Mouse (Mus musculus) kidney, embryonic 16.5 days (tissue): ENCODE data around the gene Samd8. TPM values are rescaled to one million over a fixed set of nuclear protein-coding genes. Genes with fewer than 3 reads are reported as not detected.

Experiments
- ATAC-seq: fragments of 200-750 bp; cut with Nextera tagmentation; 2 replicates; pipeline ENCODE4 v1.8.0; 2017; ENCODE audit warnings: moderate TSS enrichment; ENCODE audit not compliant: low FRiP score, low TSS enrichment
- H3K27ac ChIP-seq: fragments of 300-500 bp; sonication (generic); 2 replicates; pipeline ENCODE4 v1.5.1; 2014; ENCODE audit warnings: low read length
- H3K27me3 ChIP-seq: fragments of 300-500 bp; sonication (generic); 2 replicates; pipeline ENCODE4 v1.6.1; 2014; ENCODE audit warnings: low read length, control low read depth, mixed read lengths; ENCODE audit not compliant: insufficient read depth
- H3K36me3 ChIP-seq: fragments of 300-500 bp; sonication (generic); 2 replicates; pipeline ENCODE4 v1.6.1; 2014; ENCODE audit warnings: low read length, control low read depth, mixed read lengths; ENCODE audit not compliant: insufficient read depth
- H3K4me1 ChIP-seq: fragments of 300-500 bp; sonication (generic); 2 replicates; pipeline ENCODE4 v1.6.1; 2014; ENCODE audit warnings: low read length, control low read depth, mixed read lengths; ENCODE audit not compliant: insufficient read depth
- H3K4me2 ChIP-seq: fragments of 300-500 bp; sonication (generic); replicated peaks from 2 replicates; pipeline ENCODE4 v1.6.1; 2014; ENCODE audit warnings: low read depth, low read length
- H3K4me3 ChIP-seq: fragments of 300-500 bp; sonication (generic); 2 replicates; pipeline ENCODE4 v1.5.1; 2014; ENCODE audit warnings: mild to moderate bottlenecking, low read length
- H3K9ac ChIP-seq: fragments of 300-500 bp; sonication (generic); replicated peaks from 2 replicates; pipeline ENCODE4 v1.6.1; 2014; ENCODE audit warnings: low read length
- H3K9me3 ChIP-seq: fragments of 300-500 bp; sonication (generic); 2 replicates; pipeline ENCODE4 v1.6.1; 2016; ENCODE audit warnings: low read length, control low read depth
- WGBS: fragments of 180-500 bp; shearing (Covaris S2); extraction: QIAGEN DNeasy Blood & Tissue Kit; methylation state at CpG from one replicate; pipeline ENCODE4 v1.1.7; 2014; 5-methylcytosine and 5-hydroxymethylcytosine counted together
- polyA plus RNA-seq: library from polyadenylated mRNA; unstranded; fragments of >200 nt; fragmentation: Nextera tagmentation; extraction: Ambion mirVana; gene quantifications from 2 replicates; pipeline ENCODE4 v1.2.1, GENCODE M21; 2015

The Samd8 gene
- polyA plus RNA-seq, 1 experiment from 2014 or later = 8.7 TPM

GRCm38 (mm10) chr14:21720430-21721205, 29.7 kb upstream of the Samd8 start:
- Histone ChIP-seq H3K9me3 (peaks cover 8% of the 10 kb centered on the region; the same call in 1 of the 2 replicates), H3K27me3 (no peaks in the 10 kb centered on the region), H3K9ac (no peak overlapping the region), H3K4me3 (no peak overlapping the region), H3K4me2 (no peak overlapping the region), H3K4me1 (no peaks in the 10 kb centered on the region; the same call in 1 of the 2 replicates), H3K27ac (no peak overlapping the region), H3K36me3 (no peaks in the 10 kb centered on the region)
- WGBS = 72% methylated on average over 4 of the region's 4 CpGs
- no peak for ATAC-seq

GRCm38 (mm10) chr14:21722021-21722698, 28.2 kb upstream of the Samd8 start:
- WGBS = 83% methylated on average over 8 of the region's 8 CpGs
- ATAC-seq = no peak
- Histone ChIP-seq H3K4me1 (no peaks in the 10 kb centered on the region; the same call in 1 of the 2 replicates), H3K4me3 (no peak overlapping the region), H3K9ac (no peak overlapping the region), H3K36me3 (no peaks in the 10 kb centered on the region), H3K4me2 (no peak overlapping the region), H3K27me3 (no peaks in the 10 kb centered on the region), H3K27ac (no peak overlapping the region), H3K9me3 (peaks cover 8% of the 10 kb centered on the region; the same call in 1 of the 2 replicates)

GRCm38 (mm10) chr14:21729031-21729732, 21.1 kb upstream of the Samd8 start:
- no peak overlapping the region for H3K4me2 ChIP-seq
- no peak for ATAC-seq
- H3K27ac ChIP-seq = no peak overlapping the region
- 62% methylated on average over 6 of the region's 6 CpGs for WGBS
- no peaks in the 10 kb centered on the region for H3K27me3 ChIP-seq
- no peaks in the 10 kb centered on the region for H3K4me1 ChIP-seq
- no peak overlapping the region for H3K4me3 ChIP-seq
- no peaks in the 10 kb centered on the region for H3K36me3 ChIP-seq
- H3K9ac ChIP-seq = no peak overlapping the region
- H3K9me3 ChIP-seq = 0 out of 2 replicates have a peak, but pooled peaks cover 5% of the 10 kb centered on the region

GRCm38 (mm10) chr14:21729936-21730335, 20.4 kb upstream of the Samd8 start:
- Histone ChIP-seq H3K4me1 (no peaks in the 10 kb centered on the region), H3K4me2 (no peak overlapping the region), H3K27me3 (no peaks in the 10 kb centered on the region), H3K9me3 (0 out of 2 replicates have a peak, but pooled peaks cover 5% of the 10 kb centered on the region), H3K4me3 (no peak overlapping the region), H3K36me3 (no peaks in the 10 kb centered on the region), H3K9ac (no peak overlapping the region), H3K27ac (no peak overlapping the region)
- WGBS = 88% methylated on average over 4 of the region's 4 CpGs
- no peak for ATAC-seq

GRCm38 (mm10) chr14:21733131-21733905, 17.0 kb upstream of the Samd8 start:
- no peaks in the 10 kb centered on the region for H3K27me3 ChIP-seq
- H3K9ac ChIP-seq = no peak overlapping the region
- H3K36me3 ChIP-seq = no peaks in the 10 kb centered on the region
- H3K4me3 ChIP-seq = no peak overlapping the region
- ATAC-seq = no peak
- H3K4me1 ChIP-seq = no peaks in the 10 kb centered on the region
- WGBS = 90% methylated on average over 15 of the region's 15 CpGs
- no peak overlapping the region for H3K4me2 ChIP-seq
- 0 out of 2 replicates have a peak, but pooled peaks cover 5% of the 10 kb centered on the region for H3K9me3 ChIP-seq
- no peak overlapping the region for H3K27ac ChIP-seq

- no peak overlapping the region for H3K4me3 ChIP-seq
- no peaks in the 10 kb centered on the region for H3K27me3 ChIP-seq
- no peak overlapping the region for H3K4me2 ChIP-seq
- ATAC-seq = no peak
- H3K27ac ChIP-seq = no peak overlapping the region
- 92% methylated on average over 7 of the region's 7 CpGs for WGBS
- H3K4me1 ChIP-seq = no peaks in the 10 kb centered on the region
- H3K36me3 ChIP-seq = no peaks in the 10 kb centered on the region
- H3K9me3 ChIP-seq = no peaks in the 10 kb centered on the region
- no peak overlapping the region for H3K9ac ChIP-seq
Measured at GRCm38 (mm10) chr14:21740345-21740744, 10.0 kb upstream of the Samd8 start.

- Histone ChIP-seq H3K9me3 (no peaks in the 10 kb centered on the region), H3K4me2 (no peak overlapping the region), H3K4me1 (no peaks in the 10 kb centered on the region), H3K9ac (no peak overlapping the region), H3K36me3 (no peaks in the 10 kb centered on the region), H3K27me3 (no peaks in the 10 kb centered on the region), H3K27ac (no peak overlapping the region), H3K4me3 (no peak overlapping the region)
- no peak for ATAC-seq
- 88% methylated on average over 3 of the region's 3 CpGs for WGBS
Measured at GRCm38 (mm10) chr14:21741314-21741713, 9.0 kb upstream of the Samd8 start.

GRCm38 (mm10) chr14:21741786-21742185, 8.5 kb upstream of the Samd8 start:
- H3K4me2 ChIP-seq = no peak overlapping the region
- 9% methylated on average over 4 of the region's 4 CpGs for WGBS
- no peaks in the 10 kb centered on the region for H3K36me3 ChIP-seq
- no peaks in the 10 kb centered on the region for H3K4me1 ChIP-seq
- no peaks in the 10 kb centered on the region for H3K27me3 ChIP-seq
- no peak overlapping the region for H3K4me3 ChIP-seq
- peak; percentile 83 for ATAC-seq
- H3K27ac ChIP-seq = no peak overlapping the region
- no peak overlapping the region for H3K9ac ChIP-seq
- no peaks in the 10 kb centered on the region for H3K9me3 ChIP-seq

GRCm38 (mm10) chr14:21742441-21742840, 7.9 kb upstream of the Samd8 start:
- ATAC-seq = no peak
- H3K4me3 ChIP-seq = no peak overlapping the region
- 86% methylated on average over 4 of the region's 4 CpGs for WGBS
- H3K4me1 ChIP-seq = no peaks in the 10 kb centered on the region
- no peaks in the 10 kb centered on the region for H3K27me3 ChIP-seq
- H3K4me2 ChIP-seq = no peak overlapping the region
- no peak overlapping the region for H3K27ac ChIP-seq
- no peak overlapping the region for H3K9ac ChIP-seq
- no peaks in the 10 kb centered on the region for H3K36me3 ChIP-seq
- H3K9me3 ChIP-seq = no peaks in the 10 kb centered on the region
